Mouse (Mus musculus) heart, adult 2 months (tissue): ENCODE results near the gene Ttc37.

Experiments used
- CTCF ChIP-seq: fragments of 200-600 bp; IDR thresholded peaks from 2 replicates; pipeline ENCODE4 v1.8.1; 2022; ENCODE audit warnings: antibody characterized with exemption, mild to moderate bottlenecking, moderate library complexity
- POLR2A ChIP-seq: fragments of 200-500 bp; IDR thresholded peaks from 2 replicates; pipeline ENCODE4 v1.6.1; 2011; ENCODE audit warnings: mild to moderate bottlenecking, low read depth, low read length, control low read depth; ENCODE audit not compliant: insufficient read depth

DNA sequence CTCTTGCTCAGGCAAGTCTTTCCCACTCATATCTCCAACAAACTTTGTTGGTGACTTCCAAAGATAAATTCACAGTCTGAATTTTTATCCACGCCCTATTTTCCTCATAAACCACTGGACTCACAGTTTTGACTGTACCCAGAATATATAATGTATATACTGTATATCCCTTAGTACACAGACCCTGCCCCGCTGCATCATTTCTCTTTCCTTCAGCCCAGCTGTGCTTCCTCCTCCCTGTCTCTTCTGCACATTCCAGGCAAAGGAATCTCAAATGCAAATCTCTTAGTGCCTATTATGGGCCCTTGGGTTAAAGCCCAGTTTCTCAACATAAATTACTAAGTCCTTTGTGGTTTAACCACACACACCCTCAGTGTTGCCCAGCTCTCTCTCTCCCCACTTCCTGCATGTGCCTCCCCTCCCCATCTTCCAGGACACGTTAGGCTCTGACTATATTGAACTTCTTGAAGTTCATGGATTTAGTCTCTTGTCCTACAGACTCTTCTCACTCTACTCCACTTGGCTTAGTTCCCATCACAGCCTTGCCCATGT is 98.8 kb downstream of the Ttc37 start:
- TF ChIP-seq CTCF (no peak), POLR2A (no peak)
